Mouse (Mus musculus) heart, embryonic 16.5 days (tissue): ENCODE measurements around the gene Dscam. TPM values are rescaled to one million over a fixed set of nuclear protein-coding genes. Genes with fewer than 3 reads are reported as not detected.

Experiments
- ATAC-seq: fragments of 200-750 bp; cut with Nextera tagmentation; replicated peaks from 2 replicates; pipeline ENCODE4 v1.8.0; 2017; ENCODE audit warnings: moderate number of reproducible peaks; ENCODE audit not compliant: insufficient read depth, low FRiP score; ENCODE audit errors: extremely low read depth
- H3K27ac ChIP-seq: fragments of 300-500 bp; sonication (generic); 2 replicates; pipeline ENCODE4 v1.5.1; 2014; ENCODE audit warnings: mild to moderate bottlenecking, low read length, control low read depth, moderate library complexity
- H3K27me3 ChIP-seq: fragments of 300-500 bp; sonication (generic); 2 replicates; pipeline ENCODE4 v1.6.1; 2014; ENCODE audit warnings: low read length, mixed read lengths; ENCODE audit not compliant: control insufficient read depth, insufficient read depth
- H3K36me3 ChIP-seq: fragments of 300-500 bp; sonication (generic); 2 replicates; pipeline ENCODE4 v1.6.1; 2014; ENCODE audit not compliant: control insufficient read depth, insufficient read depth
- H3K4me1 ChIP-seq: fragments of 300-500 bp; sonication (generic); 2 replicates; pipeline ENCODE4 v1.6.1; 2014; ENCODE audit warnings: low read length, mixed read lengths; ENCODE audit not compliant: control insufficient read depth, insufficient read depth
- H3K4me2 ChIP-seq: fragments of 300-500 bp; sonication (generic); 2 replicates; pipeline ENCODE4 v1.6.1; 2014; ENCODE audit warnings: low read depth, mild to moderate bottlenecking, control low read depth, low read length
- H3K4me3 ChIP-seq: fragments of 300-500 bp; sonication (generic); 2 replicates; pipeline ENCODE4 v1.5.1; 2014; ENCODE audit warnings: mild to moderate bottlenecking, control low read depth, low read length
- H3K9ac ChIP-seq: fragments of 300-500 bp; sonication (generic); 2 replicates; pipeline ENCODE4 v1.6.1; 2014; ENCODE audit warnings: low read length, control low read depth
- H3K9me3 ChIP-seq: fragments of 300-500 bp; sonication (generic); replicated peaks from 2 replicates; pipeline ENCODE4 v1.6.1; 2016; ENCODE audit warnings: low read length; ENCODE audit not compliant: control insufficient read depth
- WGBS: fragments of 180-500 bp; shearing (Covaris S2); extraction: QIAGEN DNeasy Blood & Tissue Kit; methylation state at CpG from one replicate; pipeline ENCODE4 v1.1.7; 2014; 5-methylcytosine and 5-hydroxymethylcytosine counted together
- polyA plus RNA-seq: library from polyadenylated mRNA; unstranded; fragments of >200 nt; fragmentation: Nextera tagmentation; extraction: Ambion mirVana; gene quantifications from 2 replicates; pipeline ENCODE4 v1.2.1, GENCODE M21; 2015

The Dscam gene
- polyA plus RNA-seq, 1 experiment from 2014 or later = not detected

GRCm38 (mm10) chr16:96718221-96718620 is 452.3 kb downstream of the Dscam start:
- no peaks in the 10 kb centered on the region for H3K36me3 ChIP-seq

DNA sequence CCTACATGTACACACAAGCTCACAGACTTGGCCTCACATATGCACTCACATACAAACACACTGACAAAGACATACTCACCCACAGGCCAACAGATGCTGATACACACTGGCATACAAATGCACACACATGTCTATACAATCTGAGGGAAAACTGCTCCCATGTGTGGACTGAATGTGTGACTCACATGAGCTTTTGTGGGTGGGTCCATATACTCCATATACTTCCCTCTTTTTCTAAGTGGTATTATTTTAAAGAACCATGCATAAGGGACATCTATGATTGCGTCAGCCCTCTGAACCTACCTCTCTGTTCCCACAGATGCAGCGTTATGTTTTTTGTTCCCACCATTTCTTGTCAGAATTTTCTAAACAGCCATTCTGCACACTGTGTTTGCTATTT is 453.9 kb downstream of the Dscam start:
- no peaks in the 10 kb centered on the region for H3K9me3 ChIP-seq
- no peak for ATAC-seq

More at GRCm38 (mm10) chr16:96718221-96718620, 452.3 kb downstream of the Dscam start:
- no peak for ATAC-seq
- H3K27me3 ChIP-seq = no peaks in the 10 kb centered on the region
- no peak overlapping the region for H3K9ac ChIP-seq
- WGBS = 15% methylated on average over 2 of the region's 2 CpGs
- H3K4me1 ChIP-seq = no peaks in the 10 kb centered on the region
- no peak overlapping the region for H3K4me2 ChIP-seq
- H3K4me3 ChIP-seq = no peak overlapping the region
- no peaks in the 10 kb centered on the region for H3K9me3 ChIP-seq
- H3K27ac ChIP-seq = no peak overlapping the region

DNA sequence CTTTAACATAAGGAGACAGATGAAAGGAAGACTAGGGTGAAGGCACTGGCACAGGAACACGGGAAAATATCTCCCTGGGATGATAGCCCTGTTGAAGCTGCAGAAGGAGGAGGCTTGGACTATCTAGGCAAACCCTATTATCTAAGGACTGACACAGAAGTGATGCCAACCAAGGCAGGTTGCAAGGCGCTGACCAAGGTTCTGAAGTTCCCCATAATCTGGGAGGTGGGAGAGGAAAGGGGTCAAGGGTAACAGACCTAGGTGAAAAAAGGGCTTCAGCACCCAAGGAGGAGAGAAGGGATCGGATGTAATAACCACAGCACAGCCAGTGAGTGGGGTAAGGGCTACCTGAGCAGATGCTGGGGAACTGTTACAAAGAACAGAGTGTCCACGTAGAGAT is 458.6 kb downstream of the Dscam start:
- 38% methylated on average over 4 of the region's 4 CpGs for WGBS
- Histone ChIP-seq H3K9ac (no peak overlapping the region), H3K36me3 (no peaks in the 10 kb centered on the region), H3K27me3 (no peaks in the 10 kb centered on the region), H3K9me3 (no peaks in the 10 kb centered on the region), H3K27ac (no peak overlapping the region), H3K4me1 (no peaks in the 10 kb centered on the region), H3K4me3 (no peak overlapping the region), H3K4me2 (no peak overlapping the region)
- ATAC-seq = no peak

More for the DNA sequence above, 453.9 kb downstream of the Dscam start:
- Histone ChIP-seq H3K36me3 (no peaks in the 10 kb centered on the region), H3K4me1 (no peaks in the 10 kb centered on the region), H3K27me3 (no peaks in the 10 kb centered on the region), H3K4me3 (no peak overlapping the region), H3K4me2 (no peak overlapping the region), H3K9ac (no peak overlapping the region), H3K27ac (no peak overlapping the region)
- 88% methylated on average over 2 of the region's 2 CpGs for WGBS

- 64% methylated on average over 3 of the region's 3 CpGs for WGBS
- no peak for ATAC-seq
Measured at GRCm38 (mm10) chr16:96700551-96700950, 470.0 kb downstream of the Dscam start.

GRCm38 (mm10) chr16:96695882-96696281 is 474.7 kb downstream of the Dscam start:
- no peaks in the 10 kb centered on the region for H3K36me3 ChIP-seq
- no peaks in the 10 kb centered on the region for H3K27me3 ChIP-seq
- H3K9me3 ChIP-seq = no peaks in the 10 kb centered on the region
- no peak for ATAC-seq
- 74% methylated on average over 4 of the region's 4 CpGs for WGBS
- no peak overlapping the region for H3K4me3 ChIP-seq
- no peak overlapping the region for H3K27ac ChIP-seq
- no peaks in the 10 kb centered on the region for H3K4me1 ChIP-seq
- H3K9ac ChIP-seq = no peak overlapping the region
- no peak overlapping the region for H3K4me2 ChIP-seq

More at GRCm38 (mm10) chr16:96700551-96700950, 470.0 kb downstream of the Dscam start:
- Histone ChIP-seq H3K4me3 (no peak overlapping the region), H3K36me3 (no peaks in the 10 kb centered on the region), H3K9me3 (no peaks in the 10 kb centered on the region), H3K27me3 (no peaks in the 10 kb centered on the region), H3K4me1 (no peaks in the 10 kb centered on the region), H3K4me2 (no peak overlapping the region), H3K27ac (no peak overlapping the region), H3K9ac (no peak overlapping the region)

- ATAC-seq = no peak
- WGBS = 78% methylated on average over 6 of the region's 6 CpGs
- Histone ChIP-seq H3K27me3 (no peaks in the 10 kb centered on the region), H3K36me3 (no peaks in the 10 kb centered on the region), H3K9ac (no peak overlapping the region), H3K4me3 (no peak overlapping the region), H3K9me3 (no peaks in the 10 kb centered on the region), H3K4me2 (no peak overlapping the region), H3K27ac (no peak overlapping the region), H3K4me1 (no peaks in the 10 kb centered on the region)
Measured at GRCm38 (mm10) chr16:96691576-96691975, 479.0 kb downstream of the Dscam start.

GRCm38 (mm10) chr16:96690052-96690451 is 480.5 kb downstream of the Dscam start:
- Histone ChIP-seq H3K4me2 (no peak overlapping the region), H3K27me3 (no peaks in the 10 kb centered on the region), H3K27ac (no peak overlapping the region), H3K4me3 (no peak overlapping the region), H3K9me3 (no peaks in the 10 kb centered on the region), H3K4me1 (no peaks in the 10 kb centered on the region), H3K36me3 (no peaks in the 10 kb centered on the region), H3K9ac (no peak overlapping the region)
- 25% methylated on average over 1 of the region's 2 CpGs for WGBS
- no peak for ATAC-seq

GRCm38 (mm10) chr16:96689419-96689818 is 481.1 kb downstream of the Dscam start:
- no peak overlapping the region for H3K27ac ChIP-seq
- H3K27me3 ChIP-seq = no peaks in the 10 kb centered on the region
- no peak for ATAC-seq
- no peaks in the 10 kb centered on the region for H3K36me3 ChIP-seq
- WGBS = 29% methylated on average over 1 of the region's 1 CpGs
- H3K4me3 ChIP-seq = no peak overlapping the region
- H3K9me3 ChIP-seq = no peaks in the 10 kb centered on the region
- no peaks in the 10 kb centered on the region for H3K4me1 ChIP-seq
- no peak overlapping the region for H3K4me2 ChIP-seq
- H3K9ac ChIP-seq = no peak overlapping the region

DNA sequence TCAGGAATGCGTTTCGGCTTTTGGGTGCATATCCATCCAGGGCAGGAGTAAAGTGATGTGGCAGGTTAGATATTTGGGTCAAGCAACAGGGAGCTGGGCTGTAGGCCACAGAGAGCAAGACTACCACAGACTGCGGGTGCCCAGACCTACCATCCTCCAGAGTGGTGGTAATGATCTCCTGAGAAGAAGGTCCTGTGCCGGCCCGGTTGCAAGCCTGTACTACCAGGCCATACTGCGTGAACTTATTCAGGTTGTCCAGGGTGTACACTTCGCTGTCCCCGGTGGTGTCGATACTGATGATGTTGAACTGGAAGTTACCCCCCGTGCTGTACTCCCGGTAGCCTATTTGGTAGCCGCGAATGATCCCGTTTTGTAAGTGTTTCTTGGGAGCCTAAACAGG is 485.5 kb downstream of the Dscam start:
- H3K27me3 ChIP-seq = no peaks in the 10 kb centered on the region
- H3K9me3 ChIP-seq = no peaks in the 10 kb centered on the region
- WGBS = 84% methylated on average over 14 of the region's 14 CpGs
- H3K4me2 ChIP-seq = no peak overlapping the region
- ATAC-seq = no peak
- H3K4me1 ChIP-seq = no peaks in the 10 kb centered on the region
- H3K27ac ChIP-seq = no peak overlapping the region
- no peak overlapping the region for H3K9ac ChIP-seq
- H3K4me3 ChIP-seq = no peak overlapping the region
- no peaks in the 10 kb centered on the region for H3K36me3 ChIP-seq

- 11% methylated on average over 4 of the region's 4 CpGs for WGBS
Measured at GRCm38 (mm10) chr16:96684581-96684980, 486.0 kb downstream of the Dscam start.

More at GRCm38 (mm10) chr16:96684581-96684980, 486.0 kb downstream of the Dscam start:
- H3K9me3 ChIP-seq = no peaks in the 10 kb centered on the region
- H3K4me2 ChIP-seq = no peak overlapping the region
- H3K27ac ChIP-seq = no peak overlapping the region
- ATAC-seq = no peak
- H3K9ac ChIP-seq = no peak overlapping the region
- no peaks in the 10 kb centered on the region for H3K36me3 ChIP-seq
- no peaks in the 10 kb centered on the region for H3K4me1 ChIP-seq
- H3K4me3 ChIP-seq = no peak overlapping the region
- no peaks in the 10 kb centered on the region for H3K27me3 ChIP-seq
